Mouse (Mus musculus) neutrophil, adult 59 days (primary cell): Measurements from ENCODE around the gene Ssxb9. TPM values are rescaled to one million over a fixed set of nuclear protein-coding genes. Genes with fewer than 3 reads are reported as not detected.

Experiments used
- total RNA-seq, 2 experiments: library from RNA; stranded (reverse); gene quantifications; 1 replicate in 1 of 2; 2 replicates in 1 of 2; pipeline ENCODE4 v1.2.4; 2023

Ssxb9 gene
- not detected for total RNA-seq

DNA sequence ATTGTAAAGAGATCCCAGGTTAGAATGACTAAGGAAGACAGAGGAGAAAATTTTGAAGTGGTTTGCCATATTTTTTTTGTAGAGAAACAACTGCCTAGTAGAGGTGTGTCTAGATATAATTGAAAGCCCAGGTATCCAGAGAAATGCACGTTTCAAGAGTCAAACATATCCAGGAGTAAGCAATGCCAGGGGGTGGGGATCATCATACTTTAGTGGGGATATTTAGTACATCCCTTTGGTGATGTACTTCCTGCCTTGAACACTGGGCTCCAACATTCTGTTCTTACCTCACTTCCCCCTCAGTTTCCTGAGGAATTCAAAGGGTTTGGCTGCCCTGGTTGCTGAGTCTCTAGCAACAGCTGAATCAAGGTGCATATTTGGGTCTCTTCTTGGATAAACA, at the start of gene Ssxb9:
Gene Ssxb9 (plus strand): TSS at position 301 of the 400 bp plus-strand sequence.

DNA sequence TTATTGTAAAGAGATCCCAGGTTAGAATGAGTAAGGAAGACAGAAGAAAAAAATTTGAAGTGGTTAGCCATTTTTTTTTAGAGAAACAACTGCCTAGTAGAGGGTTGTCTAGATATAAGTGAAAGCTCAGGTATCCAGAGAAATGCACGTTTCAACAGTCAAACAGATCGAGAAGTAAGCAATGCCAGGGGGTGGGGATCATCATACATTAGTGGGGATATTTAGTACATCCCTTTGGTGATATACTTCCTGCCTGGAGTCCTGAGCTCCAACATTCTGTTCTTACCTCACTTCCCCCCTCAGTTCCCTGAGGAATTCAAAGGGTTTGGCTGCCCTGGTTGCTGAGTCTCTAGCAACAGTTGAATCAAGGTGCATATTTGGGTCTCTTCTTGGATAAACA, 39.7 kb upstream of the Ssxb9 start, which contains the start of gene Ssxb10:
Gene Ssxb10 (plus strand): TSS at position 301 of the 400 bp plus-strand sequence.

DNA sequence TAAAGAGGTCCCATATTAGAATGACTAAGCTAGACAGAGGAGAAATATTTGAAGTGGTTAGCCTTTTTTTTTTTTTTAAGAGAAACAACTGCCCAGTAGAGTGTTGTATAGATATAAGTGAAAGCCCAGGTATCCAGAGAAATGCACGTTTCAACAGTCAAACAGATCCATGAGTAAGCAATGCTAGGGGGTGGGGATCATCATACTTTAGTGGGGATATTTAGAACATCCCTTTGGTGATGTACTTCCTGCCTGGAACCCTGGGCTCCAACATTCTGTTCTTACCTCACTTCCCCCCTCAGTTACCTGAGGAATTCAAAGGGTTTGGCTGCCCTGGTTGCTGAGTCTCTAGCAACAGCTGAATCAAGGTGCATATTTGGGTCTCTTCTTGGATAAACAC, 46.2 kb downstream of the Ssxb9 start, which contains the start of gene Ssxb1:
Gene Ssxb1 (plus strand): TSS at position 301 of the 400 bp plus-strand sequence.

Other genes starting within 250 kb of the Ssxb9 start
- gene Wdr13, start 234.1 kb upstream of the Ssxb9 start, total RNA-seq: 10 to 100 TPM; 34.0 to 39.2 TPM
- 100 to 1,000 TPM; 325 to 356 TPM for gene Rbm3, start 221.1 kb upstream of the Ssxb9 start, total RNA-seq
- gene Tbc1d25, start 190.8 kb upstream of the Ssxb9 start, total RNA-seq: 10 to 100 TPM; 10.3 to 15.6 TPM
- gene Ebp, start 173.5 kb upstream of the Ssxb9 start, total RNA-seq: 10 to 100 TPM; 37.5 to 49.5 TPM
- under 1 TPM; 0.31 to 0.77 TPM for gene Porcn, start 160.5 kb upstream of the Ssxb9 start, total RNA-seq
- 10 to 100 TPM; 14.8 to 17.0 TPM for gene Ftsj1, start 114.6 kb upstream of the Ssxb9 start, total RNA-seq
- 10 to 100 TPM in 1 of 2 experiments, 1 to 10 TPM in 1; 2.1 to 16.0 TPM for gene Slc38a5, start 95.8 kb upstream of the Ssxb9 start, total RNA-seq
- not detected for gene Ssxb10, start 39.6 kb upstream of the Ssxb9 start, total RNA-seq
- not detected for gene Ssxb1, start 46.3 kb downstream of the Ssxb9 start, total RNA-seq
- gene Ssxb2, start 94.7 kb downstream of the Ssxb9 start, total RNA-seq: not detected
- gene Gm14459, start 158.0 kb downstream of the Ssxb9 start, total RNA-seq: not detected
- gene Ssxb6, start 181.3 kb downstream of the Ssxb9 start, total RNA-seq: not detected
- gene Ssxb3, start 224.8 kb downstream of the Ssxb9 start, total RNA-seq: not detected